Mouse (Mus musculus) kidney, adult 9 months (tissue): ENCODE results near the gene Lamc2.

ENCODE experiments used
- DNase-seq: peaks from one replicate; pipeline ENCODE4 v3.0.0; 2022

Gene Lamc2

DNA sequence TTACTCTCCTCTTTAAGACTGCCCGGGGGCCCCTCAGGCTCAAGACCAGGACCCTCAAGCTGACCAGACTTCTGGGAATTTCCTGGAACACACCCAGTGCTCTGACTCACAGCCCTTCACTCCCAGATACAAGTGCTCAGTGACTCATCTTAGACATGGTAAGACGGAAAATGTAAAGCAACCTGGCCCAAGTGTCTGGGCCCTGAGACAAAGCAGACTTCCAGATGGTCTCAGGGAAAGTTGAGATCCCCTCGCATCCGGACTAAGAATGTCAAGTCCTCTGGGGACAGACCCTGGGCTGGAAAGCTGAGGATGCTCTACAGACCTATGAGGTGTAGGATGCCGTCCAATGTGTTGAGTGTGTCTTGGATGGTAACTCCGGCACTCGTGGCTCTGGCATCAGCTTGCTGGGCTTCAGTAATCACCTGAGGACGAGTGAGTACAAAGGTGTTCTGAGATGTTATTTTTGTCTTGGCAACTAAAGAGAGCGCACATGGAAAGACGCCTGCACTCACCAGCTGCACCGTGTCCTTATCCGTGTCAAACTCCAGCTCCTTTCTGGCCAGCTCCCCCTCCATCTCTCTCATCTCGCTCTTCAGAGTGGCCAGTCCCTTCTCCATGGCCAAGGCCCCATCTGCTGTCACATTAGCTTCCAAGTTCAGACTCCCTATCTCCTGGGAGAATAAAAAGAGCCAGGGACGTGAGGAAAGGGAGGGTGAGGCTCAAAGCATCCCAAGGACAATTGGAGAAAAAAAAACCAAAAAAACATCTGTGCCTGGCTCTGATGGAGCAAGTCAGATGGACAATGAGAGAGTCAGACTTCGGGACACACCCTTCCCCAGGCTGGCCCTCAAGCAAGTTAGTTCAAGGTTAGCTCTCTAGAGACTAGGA is 59.5 kb downstream of the Lamc2 start:
- DNase-seq = no peak

DNA sequence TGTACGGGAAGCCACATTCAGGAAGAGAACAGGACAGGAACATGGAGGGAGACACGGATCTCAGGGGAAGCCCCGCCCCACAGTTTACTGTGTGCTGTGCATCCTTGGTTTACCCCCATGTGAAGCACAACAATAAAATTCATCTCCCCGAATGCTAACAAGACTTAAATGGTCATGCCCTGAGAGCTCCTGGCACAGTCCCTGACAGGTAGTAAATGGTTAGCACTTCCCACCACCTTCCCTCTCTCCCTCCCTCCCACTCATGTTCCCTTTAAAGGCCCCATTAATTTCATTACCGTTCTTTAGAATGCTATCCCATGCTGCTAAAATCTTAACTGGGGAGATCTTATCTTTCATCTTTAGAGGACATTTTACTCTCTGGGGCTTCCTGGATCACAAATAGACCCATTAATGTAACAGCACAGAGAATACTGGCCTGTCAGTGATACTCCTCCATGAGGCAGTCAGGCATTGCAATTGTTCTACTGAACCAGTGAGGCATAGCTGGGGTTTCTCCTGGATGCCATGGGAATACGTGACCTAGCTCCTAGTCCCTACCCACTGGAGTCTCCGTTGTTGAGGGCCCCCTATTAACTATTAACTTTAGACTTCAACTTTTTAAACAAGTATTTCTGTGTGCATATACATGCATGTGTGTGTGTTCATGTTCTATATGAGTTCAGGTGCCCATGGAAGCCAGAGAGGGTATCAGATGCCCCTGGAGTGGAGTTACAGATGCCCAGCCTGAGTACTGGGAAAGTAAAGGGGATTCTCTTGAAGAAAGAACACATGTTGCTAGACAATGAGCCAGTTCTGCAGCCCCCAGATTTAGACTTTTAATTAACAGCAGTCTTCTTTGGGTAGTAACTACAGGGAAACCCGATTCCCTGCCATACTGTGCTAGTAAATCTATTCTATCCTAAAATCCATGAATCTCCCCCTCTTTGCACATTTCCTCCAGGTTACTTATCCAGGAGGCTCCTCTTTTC is 60.7 kb downstream of the Lamc2 start:
- DNase-seq = peak; percentile 34

DNA sequence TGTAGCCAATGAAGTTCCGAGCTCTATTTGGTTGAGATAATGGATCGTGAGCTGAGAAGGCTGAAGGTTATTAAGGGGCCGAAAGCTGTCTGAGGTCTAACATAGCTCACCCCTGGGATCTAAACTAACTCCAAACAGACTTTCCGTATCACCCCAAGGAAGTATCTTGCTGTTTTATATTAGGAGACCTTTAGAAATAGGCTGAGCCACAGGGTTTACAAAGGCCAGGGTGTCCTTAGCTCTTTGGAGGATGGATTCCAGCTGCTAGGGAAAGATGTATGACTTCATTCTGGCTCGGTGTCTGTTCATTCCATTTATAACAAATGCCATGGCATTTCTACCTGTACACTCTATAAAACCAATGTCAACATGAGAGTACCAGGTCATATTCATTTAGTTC is 61.7 kb downstream of the Lamc2 start:
- DNase-seq = no peak

DNA sequence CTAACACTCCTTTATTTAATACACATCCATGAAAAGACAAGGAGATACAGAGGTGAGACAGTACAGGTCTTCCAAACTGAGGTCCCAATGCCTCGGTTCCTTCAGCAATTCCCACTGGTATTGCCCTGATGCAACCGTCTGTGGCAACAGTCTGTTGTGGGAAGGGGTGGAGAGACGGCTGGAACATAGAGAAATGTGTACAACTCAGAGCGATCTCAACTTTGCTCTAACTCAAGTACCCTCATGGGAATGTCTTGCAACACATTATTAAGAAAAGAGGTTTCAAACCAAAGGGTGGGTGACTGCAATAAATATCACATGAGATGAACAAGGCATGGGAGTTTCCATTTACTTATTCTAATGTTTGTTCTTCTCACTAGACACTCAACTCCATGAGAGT is 63.5 kb downstream of the Lamc2 start:
- no peak for DNase-seq

DNA sequence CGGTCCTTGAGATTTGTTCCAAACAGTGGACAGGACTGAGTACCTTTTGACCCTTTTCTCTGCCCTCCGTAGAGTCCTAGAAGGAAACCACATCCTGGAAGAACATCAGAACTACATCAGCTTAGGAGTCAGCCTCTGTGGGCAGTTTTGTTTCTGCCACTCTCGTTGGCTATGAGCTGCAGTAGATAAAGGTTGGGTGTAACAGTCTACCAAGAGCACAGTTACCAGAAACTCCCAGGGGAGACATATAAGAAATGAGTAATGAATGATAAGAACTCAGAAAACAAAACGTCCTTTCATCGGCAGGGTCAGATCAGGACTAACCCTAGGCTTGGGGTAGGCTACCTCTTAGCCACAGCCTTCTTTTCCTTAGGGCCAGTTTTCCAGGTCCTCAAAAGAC is 64.9 kb downstream of the Lamc2 start:
- DNase-seq = no peak

DNA sequence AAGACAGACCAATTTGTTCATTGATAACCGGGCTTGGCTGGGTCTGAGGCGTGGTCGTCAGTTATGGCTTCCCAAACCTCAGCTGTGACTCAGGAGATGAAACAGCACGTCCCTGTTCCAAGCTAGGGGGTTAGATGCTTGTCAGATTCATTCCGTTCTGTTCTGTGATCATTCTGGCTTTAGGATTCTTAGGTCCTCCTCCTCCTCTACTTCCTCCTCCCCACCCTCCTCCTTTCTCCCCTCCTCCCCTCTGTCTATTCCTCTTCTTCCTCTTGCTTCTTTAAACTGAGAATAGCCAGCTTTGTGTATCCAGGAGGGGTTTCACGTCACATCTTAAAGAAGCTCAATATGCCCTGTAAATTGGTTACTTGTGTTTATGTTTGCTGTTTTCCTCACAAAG is 65.7 kb downstream of the Lamc2 start:
- no peak for DNase-seq

DNA sequence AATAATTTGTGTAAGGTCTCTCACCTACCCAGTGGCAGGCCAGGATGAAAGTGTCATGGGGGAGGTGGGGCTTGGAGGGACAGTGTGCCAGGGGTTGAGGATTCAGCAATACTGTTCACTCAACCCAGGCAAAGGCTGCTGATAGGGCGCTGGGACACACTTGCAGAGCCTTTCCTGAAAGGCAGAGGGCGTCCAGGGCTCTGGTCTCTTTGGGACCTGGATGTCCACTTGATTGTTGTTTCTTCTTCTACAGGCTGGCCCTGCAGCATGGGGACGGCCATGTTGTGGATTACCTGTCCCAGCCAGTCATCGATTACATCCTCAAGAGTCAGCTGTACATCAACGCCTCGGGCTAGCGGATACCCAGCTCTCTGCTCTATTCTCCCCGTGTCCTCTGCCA is 70.9 kb downstream of the Lamc2 start:
- DNase-seq = no peak

DNA sequence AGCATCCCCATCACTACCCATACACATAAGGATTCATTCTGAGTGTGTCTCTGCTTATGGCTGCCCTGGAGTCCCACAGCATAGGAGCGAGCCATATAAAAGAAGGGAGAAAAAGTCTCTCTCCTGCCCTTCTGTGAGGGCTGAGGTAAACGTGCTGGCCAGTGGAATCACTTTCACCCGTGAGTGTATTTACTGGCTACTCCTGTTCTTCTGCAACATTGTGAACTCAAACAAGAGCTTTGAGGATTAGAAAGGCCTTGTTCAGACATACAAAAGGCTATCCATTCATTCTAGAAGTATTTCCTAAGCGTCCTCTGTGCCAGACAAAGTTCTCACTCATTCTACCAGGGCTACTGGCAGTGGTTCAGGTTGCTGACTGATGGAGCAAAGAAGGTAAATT is 74.7 kb downstream of the Lamc2 start:
- DNase-seq = no peak

DNA sequence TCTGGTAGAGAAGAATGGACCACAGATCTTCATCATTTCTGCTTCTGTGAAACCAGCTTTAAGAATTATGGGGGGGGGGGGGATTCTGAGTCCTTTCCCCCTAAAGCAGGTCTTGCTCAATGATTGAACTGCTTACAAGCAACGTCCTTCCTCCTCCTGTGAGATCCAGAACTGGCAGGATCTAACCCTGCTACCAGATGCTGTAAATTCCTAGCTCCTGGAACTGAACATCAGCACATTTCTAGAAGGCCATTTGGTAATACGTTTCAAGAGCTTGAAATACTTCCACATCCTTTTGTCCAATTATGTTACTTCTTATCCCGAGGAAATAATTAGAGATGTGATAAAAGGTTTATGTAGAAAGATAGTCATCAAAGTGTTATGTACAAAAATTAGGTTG is 76.4 kb downstream of the Lamc2 start:
- no peak for DNase-seq

DNA sequence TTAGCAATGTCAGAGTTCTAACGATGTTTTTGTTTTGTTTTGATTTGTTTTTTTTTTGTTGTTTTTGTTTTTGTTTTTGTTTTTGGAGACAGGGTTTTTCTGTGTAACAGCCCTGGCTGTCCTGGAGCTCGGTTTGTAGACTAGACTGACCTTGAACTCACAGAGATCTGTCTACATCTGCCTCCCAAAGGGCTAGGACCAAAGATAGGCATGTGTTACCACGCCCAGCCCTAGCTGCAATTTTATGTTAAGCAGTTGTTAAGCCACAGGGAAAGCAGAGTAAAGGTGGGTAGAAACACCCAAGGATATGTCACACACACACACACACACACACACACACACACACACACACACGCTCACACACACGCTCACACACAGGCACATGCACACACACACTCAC is 76.9 kb downstream of the Lamc2 start:
- no peak for DNase-seq

DNA sequence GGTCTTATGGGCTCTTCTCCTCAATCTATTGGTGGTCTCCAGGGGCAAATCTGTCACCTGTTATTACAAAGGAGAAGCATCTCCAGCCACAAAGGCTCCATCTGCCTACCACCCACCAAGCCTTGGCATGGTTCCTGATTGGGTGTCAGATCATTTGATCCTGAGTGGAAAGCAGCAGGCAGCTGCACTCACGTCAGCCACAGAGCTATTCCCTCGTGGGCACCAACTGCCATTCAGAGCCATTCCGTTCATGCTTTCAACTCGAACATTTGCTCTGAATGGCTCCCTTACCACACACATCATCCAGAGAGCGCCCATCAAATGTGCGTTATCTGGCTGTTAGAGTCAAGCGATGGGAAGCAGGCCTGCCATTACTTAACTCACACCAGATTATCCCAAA is 78.4 kb downstream of the Lamc2 start:
- DNase-seq = no peak

DNA sequence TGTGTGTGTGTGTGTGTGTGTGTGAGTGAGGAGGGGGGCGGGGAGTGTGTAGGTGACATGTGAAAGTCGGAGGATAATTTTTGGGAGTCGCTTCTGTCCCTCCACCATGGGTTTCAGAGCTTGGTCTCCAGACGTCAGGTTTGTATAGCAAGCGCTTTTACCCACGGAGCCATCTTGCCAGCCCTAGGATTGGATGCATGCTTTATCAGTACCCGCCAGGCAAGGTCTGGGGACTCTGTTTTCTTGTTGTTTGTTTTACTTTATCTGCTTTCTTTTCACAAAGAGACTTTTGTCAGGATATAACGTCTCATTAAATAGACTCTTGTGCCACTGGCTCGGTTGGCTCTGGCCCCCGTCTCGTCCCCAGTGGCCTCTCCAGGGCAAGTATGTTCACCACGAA is 81.4 kb downstream of the Lamc2 start:
- no peak for DNase-seq

DNA sequence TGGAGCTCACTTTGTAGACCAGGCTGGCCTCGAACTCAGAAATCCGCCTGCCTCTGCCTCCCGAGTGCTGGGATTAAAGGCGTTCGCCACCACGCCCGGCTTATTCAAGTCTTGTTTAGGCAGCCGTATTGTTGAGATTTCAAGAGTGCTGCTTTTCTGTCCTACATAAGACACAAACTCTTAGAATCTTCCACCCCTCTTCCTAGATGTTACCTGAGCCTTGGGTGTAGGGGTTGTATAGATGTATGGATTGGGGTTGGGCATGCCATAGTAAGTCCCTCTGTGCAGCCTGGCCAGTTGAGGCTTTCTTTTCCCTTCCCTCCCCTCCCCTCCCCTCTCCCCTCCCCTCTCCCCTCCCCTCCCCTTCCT is 83.1 kb downstream of the Lamc2 start:
- no peak for DNase-seq

DNA sequence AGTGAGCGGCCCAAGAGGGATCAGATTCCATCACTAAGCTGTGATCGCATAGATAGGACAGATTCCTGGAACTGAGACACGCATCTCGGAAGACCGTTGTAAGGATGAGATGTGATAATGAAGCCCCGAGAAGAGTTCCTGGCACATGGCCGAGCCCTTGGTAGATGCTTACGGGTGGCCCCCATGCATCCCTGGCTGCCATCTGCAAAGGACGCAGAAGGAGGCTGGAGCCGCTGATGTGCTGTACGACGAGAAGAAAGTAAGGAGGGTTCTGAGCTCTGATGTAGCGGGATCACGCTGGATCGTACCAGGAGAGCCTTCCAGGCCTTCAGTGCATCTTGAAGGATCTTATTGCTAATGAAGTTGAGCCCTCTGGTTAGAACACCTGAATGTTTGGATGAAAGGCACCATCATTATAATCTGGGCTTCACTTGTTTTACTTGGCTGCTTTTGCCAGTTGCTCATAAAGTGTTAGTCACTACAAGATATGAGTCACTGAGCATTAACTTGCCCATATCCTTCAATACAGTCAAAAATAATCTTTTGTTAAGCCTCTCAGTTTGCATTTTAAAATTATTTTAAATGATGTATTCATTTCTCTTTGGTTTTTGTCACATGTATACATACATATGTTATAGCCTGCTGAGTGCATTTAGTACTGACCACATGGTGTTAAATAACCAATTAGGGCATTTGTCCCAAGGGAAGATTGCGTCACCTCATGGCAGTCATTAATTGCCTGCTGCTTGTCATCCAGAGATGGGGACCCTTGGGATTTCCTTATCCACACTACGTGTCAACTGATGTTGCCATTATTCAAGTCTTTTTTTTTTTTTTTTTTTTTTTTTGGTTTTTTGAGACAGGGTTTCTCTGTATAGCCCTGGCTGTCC is 83.7 kb downstream of the Lamc2 start:
- no peak for DNase-seq

DNA sequence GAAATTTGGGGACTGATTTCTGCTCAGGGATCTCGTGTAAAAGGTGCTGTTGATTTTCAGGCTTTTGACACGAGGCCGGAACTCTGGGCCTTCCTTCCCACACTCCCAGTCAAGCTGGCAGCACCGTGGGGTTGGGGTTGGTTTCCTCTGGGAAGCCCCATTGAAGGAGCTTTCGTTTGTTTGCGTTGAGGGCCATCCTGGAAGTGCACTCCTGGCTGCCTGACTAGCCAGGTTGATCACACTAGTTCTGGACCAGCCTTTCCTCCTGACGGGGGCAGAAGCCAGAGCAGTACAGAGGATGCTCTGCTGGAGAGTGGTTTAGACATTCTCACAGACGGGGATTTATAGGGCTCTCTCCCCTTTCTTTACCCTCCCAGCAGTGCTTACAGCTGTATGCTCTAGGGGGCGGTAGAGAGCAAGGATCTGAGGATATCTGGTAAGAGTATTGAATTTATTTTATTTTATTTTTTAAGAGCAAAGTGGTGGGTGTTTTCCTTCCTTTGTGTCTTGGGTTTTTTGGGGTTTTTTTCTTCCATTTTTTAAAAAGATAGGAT is 84.8 kb downstream of the Lamc2 start:
- peak; percentile 64 for DNase-seq

DNA sequence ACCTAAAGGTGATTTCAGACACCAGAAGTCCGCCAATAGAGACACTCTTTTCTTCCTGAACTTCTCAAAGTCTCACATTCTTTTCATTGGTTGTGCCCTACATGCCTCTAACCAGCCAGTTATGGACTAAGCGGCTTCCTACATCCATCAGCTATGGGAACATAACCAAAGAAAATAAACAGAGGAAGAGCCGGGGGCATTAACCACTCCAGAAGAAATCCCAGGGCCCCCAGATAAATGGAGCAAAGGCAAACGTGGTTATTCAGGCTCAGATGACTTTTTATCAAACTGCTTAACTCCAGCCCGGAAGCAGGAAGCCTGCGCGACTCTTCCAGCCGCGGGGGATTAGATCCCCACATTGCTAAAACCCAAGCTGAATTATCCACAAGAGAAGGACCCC is 85.3 kb downstream of the Lamc2 start:
- DNase-seq = no peak

DNA sequence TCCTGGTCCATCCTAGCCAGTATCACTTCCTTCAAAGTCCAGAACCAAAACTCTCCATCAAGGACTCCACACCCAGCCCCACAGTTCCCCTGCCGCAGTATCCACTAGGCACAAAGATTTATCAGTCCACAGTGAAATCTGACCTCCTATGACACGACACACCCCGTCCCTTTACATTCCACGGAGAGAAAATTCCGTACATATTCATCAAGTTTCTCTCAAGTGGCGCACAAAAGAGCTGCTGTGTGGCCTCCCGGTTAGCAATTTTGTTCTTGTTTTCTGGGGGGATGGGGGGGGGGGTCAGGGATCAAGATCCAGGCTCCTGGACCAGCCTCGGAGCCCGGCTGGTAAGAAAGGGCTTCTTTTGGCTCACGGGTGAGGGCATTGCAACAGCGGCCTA is 87.7 kb downstream of the Lamc2 start:
- DNase-seq = no peak

DNA sequence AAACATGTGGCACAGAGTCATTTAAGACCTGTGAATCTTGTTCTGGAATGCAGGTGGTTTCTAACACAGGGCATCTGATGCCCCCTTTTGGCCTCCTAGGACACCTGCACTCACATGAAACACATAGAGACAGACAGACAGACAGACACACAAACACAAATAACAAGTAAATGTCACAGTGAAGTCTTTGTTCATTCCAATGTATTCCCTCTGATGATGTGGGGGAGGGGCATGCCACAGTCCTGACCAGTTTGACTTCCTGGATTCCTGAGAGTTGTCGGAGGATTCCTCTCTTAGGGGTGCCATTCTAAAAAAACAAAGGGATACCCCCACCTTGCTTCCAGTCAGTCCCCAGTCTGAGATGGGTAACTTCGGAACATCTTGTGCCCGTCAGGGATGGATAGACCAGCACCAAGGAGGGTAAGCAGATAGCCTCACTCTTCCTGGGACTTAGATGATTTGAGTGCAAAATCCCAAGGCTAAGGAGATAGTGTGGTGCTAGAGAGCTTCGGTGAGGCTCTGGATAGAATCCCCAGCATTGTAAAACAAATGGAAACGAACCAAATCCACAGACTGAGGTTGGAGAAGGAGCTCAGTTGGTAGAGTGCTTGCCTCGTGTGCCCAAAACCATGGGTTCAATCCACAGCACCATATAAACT is 89.1 kb downstream of the Lamc2 start:
- no peak for DNase-seq

DNA sequence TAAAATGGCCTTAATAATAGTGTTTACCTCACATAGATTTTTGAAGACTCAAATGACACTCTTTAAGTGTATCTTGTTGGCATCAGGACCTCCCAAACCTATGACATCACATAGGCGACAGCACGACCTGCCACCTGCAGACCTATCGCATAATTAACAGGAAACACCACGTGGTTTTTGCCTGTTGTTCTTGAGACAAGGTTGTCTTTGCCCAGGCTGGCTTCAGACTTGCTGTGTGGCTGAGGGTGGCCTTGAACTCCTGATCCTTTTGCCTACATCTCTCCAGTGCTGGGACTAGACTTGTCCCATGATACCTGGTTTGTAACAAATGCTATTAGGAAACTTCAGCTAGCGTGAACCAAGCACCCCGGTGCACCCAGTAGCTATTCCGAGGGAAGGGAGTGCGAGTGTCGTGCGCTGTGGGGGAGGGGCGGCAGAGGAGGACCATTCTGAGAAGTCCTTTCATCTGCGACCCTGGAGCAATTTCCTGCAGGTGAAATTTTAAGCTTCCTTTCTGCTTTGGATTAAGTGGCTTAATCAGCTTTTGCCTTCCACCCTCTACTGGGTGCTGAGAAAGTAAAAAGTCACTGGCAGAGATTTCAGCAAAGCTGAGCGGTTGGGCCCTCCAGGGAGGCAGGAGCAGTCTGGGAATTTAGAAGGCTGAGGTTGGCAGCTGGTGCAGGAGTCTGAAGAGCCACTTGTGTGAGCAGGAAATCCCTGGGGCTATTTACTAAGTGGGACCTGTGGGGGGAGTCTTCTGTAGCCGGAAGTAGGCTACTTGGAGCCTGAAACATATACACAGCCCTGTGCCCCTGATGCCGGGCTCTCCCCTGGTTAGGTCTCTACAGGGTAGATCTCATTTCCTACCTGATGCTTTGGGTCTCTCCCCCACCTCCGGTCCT is 90.2 kb downstream of the Lamc2 start:
- DNase-seq = no peak

DNA sequence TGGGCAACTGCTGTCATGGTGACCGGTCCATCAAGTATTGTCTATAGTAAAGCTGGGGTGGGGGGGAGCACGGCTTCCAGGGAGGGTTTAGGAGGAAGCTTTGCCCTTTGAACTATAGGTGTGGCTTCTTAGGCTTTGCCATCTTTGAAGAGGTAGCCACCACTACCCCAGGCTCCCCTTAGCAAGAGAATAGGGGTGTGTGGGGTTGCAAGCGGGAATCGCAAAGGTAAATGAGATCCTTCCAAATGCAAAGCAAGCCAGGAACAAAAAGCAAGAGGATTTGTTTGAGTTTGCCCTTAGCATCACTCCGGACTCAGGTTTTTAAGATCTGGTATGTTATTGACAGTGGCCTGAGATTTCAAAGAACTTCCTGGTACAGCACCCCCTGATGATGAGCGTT is 90.9 kb downstream of the Lamc2 start:
- no peak for DNase-seq
